Mouse (Mus musculus): ENCODE measurements at regions not wholly inside any gene's neighbourhood (a gene's known extent, or its start where the extent isn't known, plus 50 kb on each side); places are given as distances from the start of the nearest gene placed in this dataset.

GRCm38 (mm10) chr4:69852637-69853036 lies 557.6 kb downstream of the Cdk5rap2 start:
- TF ChIP-seq CTCF (IDR thresholded peaks at IDR 0.05; ENCODE audit: low read depth) (no peak), EP300 (optimal IDR thresholded peaks at IDR 0.05) (no peak)

Data from stomach, postnatal 0 days (tissue).